Mouse (Mus musculus) retina, embryonic 14.5 days (tissue): ENCODE measurements around the gene Cldn16.
"Not testable (repeated sequence)": the region's sequence is repeated elsewhere in the genome, so short reads cannot be mapped to it uniquely, and the experiment has no call there.

Experiments used
- DNase-seq: peaks from one replicate; pipeline ENCODE4 v3.0.0-alpha.2; 2015; ENCODE audit warnings: low spot score

Cldn16 gene

DNA sequence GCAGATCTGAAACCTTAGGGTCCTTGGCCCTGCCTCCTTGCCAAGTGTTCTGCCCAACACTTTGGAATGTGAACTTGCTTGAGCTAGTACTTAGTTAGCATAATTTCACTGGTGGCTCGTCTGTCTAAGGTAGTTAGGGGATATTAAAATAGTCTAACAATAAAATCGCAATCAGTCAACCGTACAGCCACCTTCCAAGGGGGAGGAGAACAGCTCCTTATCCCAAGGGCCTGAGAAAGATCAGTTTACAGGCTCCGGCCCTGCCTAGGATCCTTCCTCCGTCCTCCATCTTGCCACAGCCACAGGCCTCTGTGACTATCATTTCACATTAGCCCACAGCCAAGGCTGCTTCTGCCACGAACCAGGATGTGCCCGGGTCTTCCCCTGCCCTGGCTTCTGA, at the start of gene Cldn16:
Gene Cldn16, plus strand, starts transcription at position 301 of the 400 bp plus-strand sequence.
- DNase-seq, result no peak

GRCm38 (mm10) chr16:26418616-26419015, 44.3 kb upstream of the Cldn16 start:
- DNase-seq, result no peak

GRCm38 (mm10) chr16:26422078-26422477, 40.9 kb upstream of the Cldn16 start:
- no peak for DNase-seq

DNA sequence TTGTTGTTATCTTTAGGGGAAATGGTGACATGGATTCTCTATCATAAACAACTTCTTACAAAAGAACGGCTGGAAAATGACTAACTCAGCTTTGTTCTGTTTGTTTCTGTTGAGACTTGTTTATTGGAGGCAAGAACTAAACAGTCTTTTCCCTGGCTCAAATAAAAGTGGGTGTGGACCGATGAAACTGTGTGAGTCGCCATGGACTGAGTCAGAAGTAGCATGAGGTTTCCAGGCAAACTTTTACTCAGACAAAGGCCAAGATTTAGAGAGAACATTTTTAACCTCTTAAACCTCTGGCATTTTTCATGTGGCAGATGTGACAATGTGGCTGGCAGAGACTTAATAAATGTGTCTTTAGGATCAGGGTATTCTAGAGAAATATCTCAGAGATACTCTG, 32.7 kb upstream of the Cldn16 start:
- no peak for DNase-seq

DNA sequence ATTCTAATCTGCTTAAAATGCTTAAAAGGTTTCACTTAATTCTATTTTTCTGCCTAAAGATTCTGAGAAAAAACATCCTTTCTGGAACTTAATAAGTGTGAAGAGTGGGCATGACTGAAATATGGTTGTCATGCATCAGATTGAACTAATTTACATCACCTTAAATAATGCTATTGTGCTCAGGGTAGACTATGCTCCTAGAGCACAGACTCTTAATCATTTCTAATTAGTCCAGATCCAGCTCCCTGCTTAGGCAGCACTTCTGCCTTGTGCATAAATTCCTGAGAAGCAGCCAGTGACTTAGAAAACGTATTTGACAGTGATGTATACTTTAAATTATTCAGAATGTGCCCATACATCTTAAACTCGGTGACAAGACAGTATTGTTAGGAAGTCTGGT, 29.4 kb upstream of the Cldn16 start:
- DNase-seq, result peak; percentile 11

- no peak for DNase-seq
Observed at GRCm38 (mm10) chr16:26440031-26440430, 22.9 kb upstream of the Cldn16 start.

DNA sequence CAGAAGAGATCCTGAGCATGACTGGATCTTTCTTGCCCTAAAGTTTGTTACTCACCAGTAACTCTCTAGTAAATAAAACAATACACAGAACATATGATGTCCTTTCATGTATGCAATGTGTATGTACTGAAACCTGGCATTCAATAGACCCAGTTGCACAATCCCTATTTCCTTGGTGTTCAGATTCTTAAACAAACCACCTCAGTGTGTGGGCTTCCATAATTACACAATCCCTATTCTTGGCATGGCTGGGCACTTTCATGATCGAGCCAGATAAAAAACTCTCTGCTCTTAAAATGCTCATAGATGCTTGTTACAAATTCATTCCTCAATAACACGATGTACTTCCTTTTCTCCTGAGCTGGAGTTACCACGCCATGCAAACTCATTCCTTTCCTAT, 21.8 kb upstream of the Cldn16 start:
- no peak for DNase-seq

DNA sequence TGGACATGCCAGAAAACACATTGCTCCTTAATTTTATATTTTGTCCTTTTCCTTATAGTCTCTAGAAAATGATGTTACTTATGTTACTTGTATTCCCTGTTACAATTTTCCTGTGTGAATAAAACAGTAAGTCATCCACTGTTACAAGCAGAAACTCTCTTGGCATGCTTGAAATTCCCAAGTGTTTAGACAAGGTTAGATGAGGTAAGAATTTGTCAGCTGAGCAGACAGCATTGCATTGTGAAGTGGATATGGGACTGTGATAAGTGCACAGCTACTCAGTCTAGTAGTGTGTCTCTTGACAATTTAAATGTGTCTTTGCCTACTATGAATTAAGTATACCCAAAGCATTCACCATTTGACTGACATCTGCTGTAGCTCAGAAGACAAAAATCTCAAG, 18.1 kb upstream of the Cldn16 start:
- DNase-seq, result no peak

DNA sequence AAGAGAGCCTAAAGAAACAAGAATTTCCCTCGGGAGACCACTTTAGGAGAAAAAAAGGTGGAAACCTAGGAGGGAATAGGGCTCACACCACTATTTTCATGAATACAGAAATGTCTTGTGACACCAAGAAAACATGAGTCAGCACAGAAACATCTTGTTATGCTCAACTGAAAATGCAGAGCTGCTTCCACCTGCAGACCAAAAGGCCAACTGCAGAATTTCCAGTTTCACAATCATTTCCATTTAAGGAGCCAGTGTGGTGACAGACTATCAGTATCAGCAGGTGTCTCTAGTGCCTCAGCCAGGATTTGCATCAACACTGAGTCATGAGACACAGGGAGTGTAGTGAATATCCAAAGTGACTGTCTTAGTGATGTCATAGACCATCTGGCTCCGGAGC, 15.3 kb upstream of the Cldn16 start:
- no peak for DNase-seq

GRCm38 (mm10) chr16:26454163-26454562, 8.8 kb upstream of the Cldn16 start:
- DNase-seq, result no peak

GRCm38 (mm10) chr16:26456182-26456581, 6.8 kb upstream of the Cldn16 start:
- no peak for DNase-seq

DNA sequence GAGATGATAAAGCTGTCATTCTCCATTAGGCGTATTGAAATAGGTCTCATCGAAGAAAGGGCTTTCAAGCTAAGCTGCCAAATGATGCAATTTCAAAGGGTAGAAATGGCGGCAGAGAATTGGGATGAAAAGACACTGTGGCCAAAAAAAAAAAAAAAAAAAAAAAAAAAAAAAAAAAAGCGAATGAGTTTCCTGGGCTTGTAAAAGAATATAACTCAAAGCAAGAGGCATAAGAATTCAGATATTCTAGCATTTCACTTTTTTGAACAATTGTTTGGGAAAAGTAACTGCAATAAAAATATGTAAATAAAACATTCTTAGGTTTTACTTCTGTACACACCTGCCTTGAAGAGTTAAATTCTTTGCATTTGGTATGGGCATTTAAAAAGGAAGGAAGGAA, 3.6 kb downstream of the Cldn16 start:
- no peak for DNase-seq

GRCm38 (mm10) chr16:26471254-26471653, 8.3 kb downstream of the Cldn16 start:
- DNase-seq, result no peak

- peak; percentile 51 for DNase-seq
Observed at GRCm38 (mm10) chr16:26495721-26496120, 32.8 kb downstream of the Cldn16 start.

- DNase-seq, result not testable (repeated sequence)
Observed at GRCm38 (mm10) chr16:26499705-26500104, 36.8 kb downstream of the Cldn16 start.

- no peak for DNase-seq
Observed at GRCm38 (mm10) chr16:26500738-26501137, 37.8 kb downstream of the Cldn16 start.

DNA sequence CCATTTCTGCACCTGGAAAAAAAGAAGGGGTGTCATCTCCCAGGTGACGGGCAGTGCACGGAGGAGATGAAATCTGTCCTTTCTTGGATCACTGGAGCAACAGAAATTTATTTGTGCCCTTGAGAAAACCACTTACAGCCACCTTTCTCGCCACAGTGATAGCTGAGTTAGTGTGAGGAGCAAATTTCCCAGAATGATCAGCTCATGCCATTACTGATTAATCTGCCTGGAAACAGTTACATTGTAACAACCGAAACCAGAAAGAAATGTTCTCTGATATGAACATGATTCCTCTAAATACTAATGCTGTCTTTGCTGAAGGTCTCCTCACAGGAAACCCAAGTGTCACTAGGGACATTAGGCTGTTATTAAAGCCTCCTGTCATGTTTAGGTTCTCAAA, 42.0 kb downstream of the Cldn16 start:
- no peak for DNase-seq

DNA sequence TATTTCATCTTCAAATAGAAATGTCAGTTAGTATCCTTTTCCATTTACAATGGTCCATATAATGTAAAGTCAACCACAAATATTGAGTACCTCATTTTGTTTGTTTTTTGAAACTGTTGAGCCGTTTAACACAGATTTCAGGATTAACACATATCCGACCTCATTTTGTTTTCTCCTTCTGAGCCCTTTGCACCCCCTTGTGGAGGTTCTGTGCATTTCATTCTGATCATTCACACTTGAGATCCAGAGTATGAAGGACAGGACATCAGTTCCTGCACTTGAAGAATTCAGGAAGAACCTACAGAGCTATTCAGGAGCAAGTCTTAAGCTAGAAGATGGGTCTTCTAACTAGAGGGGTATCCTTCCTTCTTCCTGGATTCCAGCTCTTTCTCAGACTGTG, 56.7 kb downstream of the Cldn16 start:
- peak; percentile 61 for DNase-seq

GRCm38 (mm10) chr16:26525832-26526231, 62.9 kb downstream of the Cldn16 start:
- DNase-seq, result no peak

- no peak for DNase-seq
Observed at GRCm38 (mm10) chr16:26526669-26527068, 63.7 kb downstream of the Cldn16 start, which contains the start of gene Tmem207. Gene Tmem207 (minus strand): TSS chr16:26526769.

GRCm38 (mm10) chr16:26527931-26528666, 65.2 kb downstream of the Cldn16 start:
- DNase-seq, result no peak

DNA sequence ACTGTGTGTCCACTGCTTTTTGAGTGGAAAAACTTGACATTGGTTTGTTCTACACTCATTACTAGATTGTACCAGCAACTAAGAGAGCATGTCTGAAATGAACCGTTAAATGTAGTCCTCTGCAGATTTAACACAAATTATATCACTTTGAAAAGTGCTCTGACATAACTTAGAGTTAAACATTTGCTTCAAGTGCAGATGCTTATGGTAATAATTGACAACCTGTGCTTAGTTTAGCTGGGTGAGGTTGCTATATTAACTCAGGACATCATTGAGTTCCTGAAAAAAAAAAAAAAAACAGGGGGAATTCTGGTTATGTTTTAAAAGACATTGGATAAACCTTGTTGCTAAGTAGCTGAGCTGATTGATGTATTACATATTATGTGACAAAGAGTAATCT, 67.5 kb downstream of the Cldn16 start:
- DNase-seq, result no peak

GRCm38 (mm10) chr16:26532287-26532686, 69.4 kb downstream of the Cldn16 start:
- DNase-seq, result no peak
